Mouse (Mus musculus): ENCODE measurements around the gene Ercc8. TPM values are rescaled to one million over a fixed set of nuclear protein-coding genes. Genes with fewer than 3 reads are reported as not detected.

Gene Ercc8
- polyA plus RNA-seq (2014; fragmentation: Nextera tagmentation; extraction: Ambion mirVana): 11.8 and 12.5 TPM in 2 replicates

GRCm38 (mm10) chr13:108158465-108159240, at the start of gene Ercc8, which contains the start of gene Ndufaf2:
Gene Ercc8, plus strand, starts transcription at chr13:108158731.
Gene Ndufaf2, minus strand, starts transcription at chr13:108158623.
- peak; percentile 94 for ATAC-seq (ENCODE audit: insufficient number of reproducible peaks, insufficient read depth, low FRiP score, low read depth)
- peak within 1 kb of the TSS; percentile 85 for H3K9ac ChIP-seq (ENCODE audit: low read length)
- H3K9me3 ChIP-seq (ENCODE audit: control insufficient read depth, low read length): no peaks in the 10 kb centered on the region
- H3K4me2 ChIP-seq (ENCODE audit: low read length): peak within 1 kb of the TSS; percentile 85
- H3K4me1 ChIP-seq (ENCODE audit: control insufficient read depth in 2 of 2, insufficient read depth in 2 of 2, low read length in 2 of 2): peaks cover 3 to 9% of the 10 kb centered on the region in 2 experiments; a peak in 2 of 4 replicates
- H3K36me3 ChIP-seq (ENCODE audit: control insufficient read depth, insufficient read depth, low read length): peaks cover 14% of the 10 kb centered on the region
- WGBS: under 1% methylated on average over 47 of the region's 47 CpGs
- peak within 1 kb of the TSS; percentile 90 to 95 for H3K4me3 ChIP-seq (ENCODE audit: control insufficient read depth in 1 of 2, insufficient read depth in 1 of 2, low read depth in 1 of 2, low read length in 2 of 2)
- peak within 1 kb of the TSS in 1 of 2 experiments; percentile 24; a peak in 1 of 4 replicates for H3K27ac ChIP-seq (replicated peaks in 1 of 2; ENCODE audit: control insufficient read depth in 1 of 2, insufficient read depth in 1 of 2, low read depth in 2 of 2, low read length in 2 of 2)
- H3K27me3 ChIP-seq (ENCODE audit: control insufficient read depth, insufficient read depth, low read length): no peaks in the 10 kb centered on the region

GRCm38 (mm10) chr13:108110929-108111328, 47.6 kb upstream of the Ercc8 start:
- no peaks in the 10 kb centered on the region for H3K27me3 ChIP-seq (ENCODE audit: control insufficient read depth, insufficient read depth, low read length)
- H3K9ac ChIP-seq (ENCODE audit: low read length): no peak overlapping the region
- 78% methylated on average over 6 of the region's 6 CpGs for WGBS
- no peak overlapping the region for H3K4me3 ChIP-seq (ENCODE audit: control insufficient read depth in 1 of 2, insufficient read depth in 1 of 2, low read depth in 1 of 2, low read length in 2 of 2)
- H3K27ac ChIP-seq (replicated peaks in 1 of 2; ENCODE audit: control insufficient read depth in 1 of 2, insufficient read depth in 1 of 2, low read depth in 2 of 2, low read length in 2 of 2): no peak overlapping the region
- no peaks in the 10 kb centered on the region for H3K36me3 ChIP-seq (ENCODE audit: control insufficient read depth, insufficient read depth, low read length)
- no peaks in the 10 kb centered on the region for H3K9me3 ChIP-seq (ENCODE audit: control insufficient read depth, low read length)
- no peak for ATAC-seq (ENCODE audit: insufficient number of reproducible peaks, insufficient read depth, low FRiP score, low read depth)
- H3K4me1 ChIP-seq (ENCODE audit: control insufficient read depth in 2 of 2, insufficient read depth in 2 of 2, low read length in 2 of 2): no peaks in the 10 kb centered on the region
- H3K4me2 ChIP-seq (ENCODE audit: low read length): no peak overlapping the region

DNA sequence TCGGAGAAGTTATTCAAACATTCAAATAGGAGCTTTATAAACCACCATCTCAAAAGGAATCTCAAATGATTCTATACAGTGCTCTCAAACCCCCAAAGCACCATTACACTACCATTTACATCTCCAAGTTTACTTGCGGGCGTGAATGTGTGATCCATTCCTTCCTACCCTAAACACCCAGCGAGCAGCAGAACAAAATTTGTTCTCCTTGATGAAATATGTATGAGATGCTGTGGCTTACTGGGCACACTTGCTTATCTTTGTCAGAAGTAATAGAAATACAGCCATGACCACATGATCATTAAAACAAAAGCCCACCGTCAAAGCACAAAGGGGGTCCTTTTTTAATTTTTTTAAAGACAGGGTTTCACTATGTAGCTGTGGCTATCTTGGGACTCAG, 45.0 kb upstream of the Ercc8 start:
- H3K9me3 ChIP-seq (ENCODE audit: control insufficient read depth, low read length): no peaks in the 10 kb centered on the region
- no peak overlapping the region for H3K4me2 ChIP-seq (ENCODE audit: low read length)
- no peak overlapping the region for H3K9ac ChIP-seq (ENCODE audit: low read length)
- H3K27me3 ChIP-seq (ENCODE audit: control insufficient read depth, insufficient read depth, low read length): no peaks in the 10 kb centered on the region
- ATAC-seq (ENCODE audit: insufficient number of reproducible peaks, insufficient read depth, low FRiP score, low read depth): no peak
- no peaks in the 10 kb centered on the region for H3K36me3 ChIP-seq (ENCODE audit: control insufficient read depth, insufficient read depth, low read length)
- WGBS: 89% methylated on average over 5 of the region's 5 CpGs
- peaks cover 5 to 14% of the 10 kb centered on the region in 2 experiments; a peak in 3 of 4 replicates for H3K4me1 ChIP-seq (ENCODE audit: control insufficient read depth in 2 of 2, insufficient read depth in 2 of 2, low read length in 2 of 2)
- no peak overlapping the region for H3K4me3 ChIP-seq (ENCODE audit: control insufficient read depth in 1 of 2, insufficient read depth in 1 of 2, low read depth in 1 of 2, low read length in 2 of 2)
- no peak overlapping the region for H3K27ac ChIP-seq (replicated peaks in 1 of 2; ENCODE audit: control insufficient read depth in 1 of 2, insufficient read depth in 1 of 2, low read depth in 2 of 2, low read length in 2 of 2)

- no peak for ATAC-seq (ENCODE audit: insufficient number of reproducible peaks, insufficient read depth, low FRiP score, low read depth)
- Histone ChIP-seq H3K9ac (ENCODE audit: low read length) (no peak overlapping the region), H3K27ac (replicated peaks in 1 of 2; ENCODE audit: control insufficient read depth in 1 of 2, insufficient read depth in 1 of 2, low read depth in 2 of 2, low read length in 2 of 2) (no peak overlapping the region), H3K27me3 (ENCODE audit: control insufficient read depth, insufficient read depth, low read length) (no peaks in the 10 kb centered on the region), H3K4me1 (ENCODE audit: control insufficient read depth in 2 of 2, insufficient read depth in 2 of 2, low read length in 2 of 2) (peaks cover 5 to 18% of the 10 kb centered on the region in 2 experiments; a peak in 3 of 4 replicates), H3K9me3 (ENCODE audit: control insufficient read depth, low read length) (no peaks in the 10 kb centered on the region), H3K4me3 (ENCODE audit: control insufficient read depth in 1 of 2, insufficient read depth in 1 of 2, low read depth in 1 of 2, low read length in 2 of 2) (no peak overlapping the region), H3K4me2 (ENCODE audit: low read length) (no peak overlapping the region), H3K36me3 (ENCODE audit: control insufficient read depth, insufficient read depth, low read length) (no peaks in the 10 kb centered on the region)
- WGBS: 82% methylated on average over 3 of the region's 3 CpGs
Observed at GRCm38 (mm10) chr13:108114257-108114656, 44.3 kb upstream of the Ercc8 start.

GRCm38 (mm10) chr13:108117654-108118053, 40.9 kb upstream of the Ercc8 start:
- Histone ChIP-seq H3K4me3 (ENCODE audit: control insufficient read depth in 1 of 2, insufficient read depth in 1 of 2, low read depth in 1 of 2, low read length in 2 of 2) (no peak overlapping the region), H3K4me2 (ENCODE audit: low read length) (no peak overlapping the region), H3K9me3 (ENCODE audit: control insufficient read depth, low read length) (no peaks in the 10 kb centered on the region), H3K4me1 (ENCODE audit: control insufficient read depth in 2 of 2, insufficient read depth in 2 of 2, low read length in 2 of 2) (peaks cover 7 to 24% of the 10 kb centered on the region in 2 experiments; a peak in 3 of 4 replicates), H3K27ac (replicated peaks in 1 of 2; ENCODE audit: control insufficient read depth in 1 of 2, insufficient read depth in 1 of 2, low read depth in 2 of 2, low read length in 2 of 2) (no peak overlapping the region), H3K9ac (ENCODE audit: low read length) (no peak overlapping the region), H3K36me3 (ENCODE audit: control insufficient read depth, insufficient read depth, low read length) (no peaks in the 10 kb centered on the region), H3K27me3 (ENCODE audit: control insufficient read depth, insufficient read depth, low read length) (no peaks in the 10 kb centered on the region)
- no peak for ATAC-seq (ENCODE audit: insufficient number of reproducible peaks, insufficient read depth, low FRiP score, low read depth)

DNA sequence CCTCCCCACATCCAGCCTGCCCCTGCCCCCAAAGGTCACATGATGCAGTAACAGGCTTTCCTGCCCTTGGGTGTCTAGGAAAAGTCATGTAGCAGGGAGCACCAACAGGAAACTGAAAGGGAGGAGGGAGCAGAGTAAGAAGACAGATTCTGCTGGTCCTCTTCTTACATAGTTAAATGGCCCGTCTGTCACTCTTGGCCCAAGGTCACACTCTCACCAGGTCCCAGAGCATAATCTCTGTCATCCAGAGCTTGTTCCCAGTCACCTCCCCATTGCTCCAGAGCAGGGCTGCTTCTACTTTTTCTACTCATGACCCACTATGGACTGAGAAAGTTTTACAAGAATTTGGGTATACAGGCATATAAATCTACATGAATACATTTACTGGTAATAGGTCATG, 40.3 kb upstream of the Ercc8 start:
- no peaks in the 10 kb centered on the region for H3K27me3 ChIP-seq (ENCODE audit: control insufficient read depth, insufficient read depth, low read length)
- peaks cover 7 to 24% of the 10 kb centered on the region in 2 experiments; a peak in 3 of 4 replicates for H3K4me1 ChIP-seq (ENCODE audit: control insufficient read depth in 2 of 2, insufficient read depth in 2 of 2, low read length in 2 of 2)
- no peak for ATAC-seq (ENCODE audit: insufficient number of reproducible peaks, insufficient read depth, low FRiP score, low read depth)
- H3K27ac ChIP-seq (replicated peaks in 1 of 2; ENCODE audit: control insufficient read depth in 1 of 2, insufficient read depth in 1 of 2, low read depth in 2 of 2, low read length in 2 of 2): no peak overlapping the region
- H3K9me3 ChIP-seq (ENCODE audit: control insufficient read depth, low read length): no peaks in the 10 kb centered on the region
- H3K4me2 ChIP-seq (ENCODE audit: low read length): no peak overlapping the region
- no peak overlapping the region for H3K9ac ChIP-seq (ENCODE audit: low read length)
- no peaks in the 10 kb centered on the region for H3K36me3 ChIP-seq (ENCODE audit: control insufficient read depth, insufficient read depth, low read length)
- H3K4me3 ChIP-seq (ENCODE audit: control insufficient read depth in 1 of 2, insufficient read depth in 1 of 2, low read depth in 1 of 2, low read length in 2 of 2): no peak overlapping the region
- WGBS: 39% methylated on average over 1 of the region's 1 CpGs

GRCm38 (mm10) chr13:108119411-108120310, 38.9 kb upstream of the Ercc8 start:
- no peak overlapping the region for H3K4me3 ChIP-seq (ENCODE audit: control insufficient read depth in 1 of 2, insufficient read depth in 1 of 2, low read depth in 1 of 2, low read length in 2 of 2)
- H3K27me3 ChIP-seq (ENCODE audit: control insufficient read depth, insufficient read depth, low read length): no peaks in the 10 kb centered on the region
- H3K4me1 ChIP-seq (ENCODE audit: control insufficient read depth in 2 of 2, insufficient read depth in 2 of 2, low read length in 2 of 2): peaks cover 7 to 24% of the 10 kb centered on the region in 2 experiments; a peak in 3 of 4 replicates
- H3K27ac ChIP-seq (replicated peaks in 1 of 2; ENCODE audit: control insufficient read depth in 1 of 2, insufficient read depth in 1 of 2, low read depth in 2 of 2, low read length in 2 of 2): no peak overlapping the region
- ATAC-seq (ENCODE audit: insufficient number of reproducible peaks, insufficient read depth, low FRiP score, low read depth): no peak
- H3K9ac ChIP-seq (ENCODE audit: low read length): no peak overlapping the region; the same call in 1 of the 2 replicates
- 31% methylated on average over 9 of the region's 9 CpGs for WGBS
- no peaks in the 10 kb centered on the region for H3K36me3 ChIP-seq (ENCODE audit: control insufficient read depth, insufficient read depth, low read length)
- H3K4me2 ChIP-seq (ENCODE audit: low read length): 0 out of 2 replicates have a peak overlapping the region, but pooled peaks have one; percentile 13
- H3K9me3 ChIP-seq (ENCODE audit: control insufficient read depth, low read length): no peaks in the 10 kb centered on the region
